Mouse (Mus musculus) cerebellum, adult 11-12 months (tissue): ENCODE measurements around the gene Spem2.
"Not testable (repeated sequence)": the region's sequence is repeated elsewhere in the genome, so short reads cannot be mapped to it uniquely, and the experiment has no call there.

Source experiments
- DNase-seq: peaks from one replicate; pipeline ENCODE4 v3.0.0; 2022

Gene Spem2

DNA sequence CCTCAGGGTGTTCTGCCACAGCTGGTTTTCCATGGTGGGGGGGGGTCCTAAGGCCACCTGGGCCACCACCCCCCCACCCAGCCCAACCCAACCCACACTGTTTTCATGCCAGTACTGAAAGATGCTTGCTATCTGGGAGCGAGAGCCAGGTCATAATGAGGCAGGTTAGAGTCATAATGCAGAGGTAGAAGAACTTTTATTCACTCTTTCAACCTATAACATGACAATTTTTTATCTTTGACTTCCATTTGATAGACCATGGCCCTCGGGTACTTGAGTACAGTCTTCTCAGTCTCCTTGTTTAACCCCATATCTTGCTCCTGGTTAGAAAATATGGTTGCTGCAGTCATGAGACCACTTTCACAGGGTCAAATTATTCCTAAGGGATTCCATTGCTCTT is at the start of gene Spem2:
Gene Spem2, minus strand, starts transcription at position 101 of the 400 bp plus-strand sequence.
- DNase-seq: no peak

DNA sequence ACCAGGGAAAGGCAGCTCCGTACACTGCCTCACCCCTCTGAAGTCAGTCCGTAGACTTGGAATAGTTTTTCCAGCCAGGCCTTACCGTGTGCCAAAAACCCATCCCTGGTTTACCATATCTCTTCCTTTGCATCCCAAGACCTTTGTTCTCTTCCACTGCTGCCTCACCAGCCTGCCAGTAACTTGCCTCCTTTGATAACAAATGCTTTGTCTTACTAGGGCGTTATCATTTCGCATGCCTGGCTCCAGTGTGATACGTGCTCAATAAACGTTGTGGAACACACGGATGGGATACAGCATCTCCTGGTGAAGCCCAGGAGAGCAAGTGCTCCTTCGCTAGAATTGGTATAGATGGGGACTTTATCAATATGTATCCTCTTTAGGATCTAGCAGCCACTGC is 49.1 kb upstream of the Spem2 start:
- DNase-seq: no peak

DNA sequence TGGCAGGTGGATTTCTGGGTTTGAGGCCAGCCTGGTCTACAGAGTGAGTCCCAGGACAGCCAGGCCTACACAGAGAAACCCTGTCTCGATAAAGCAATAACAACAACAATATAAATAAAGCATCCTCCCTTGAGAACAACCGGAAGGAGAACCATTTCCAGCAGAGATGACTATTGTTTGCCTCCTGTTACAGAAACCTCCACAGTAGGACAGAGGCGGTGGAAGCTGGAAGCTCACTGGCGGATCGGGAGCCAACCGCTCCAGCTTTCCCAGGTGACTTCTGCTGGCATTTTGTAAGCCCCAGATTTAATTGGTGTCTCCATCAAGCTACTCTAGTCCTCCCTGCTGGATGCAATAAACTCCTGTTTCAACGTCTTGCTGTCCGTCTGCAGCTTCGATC is 47.3 kb upstream of the Spem2 start:
- DNase-seq: no peak

DNA sequence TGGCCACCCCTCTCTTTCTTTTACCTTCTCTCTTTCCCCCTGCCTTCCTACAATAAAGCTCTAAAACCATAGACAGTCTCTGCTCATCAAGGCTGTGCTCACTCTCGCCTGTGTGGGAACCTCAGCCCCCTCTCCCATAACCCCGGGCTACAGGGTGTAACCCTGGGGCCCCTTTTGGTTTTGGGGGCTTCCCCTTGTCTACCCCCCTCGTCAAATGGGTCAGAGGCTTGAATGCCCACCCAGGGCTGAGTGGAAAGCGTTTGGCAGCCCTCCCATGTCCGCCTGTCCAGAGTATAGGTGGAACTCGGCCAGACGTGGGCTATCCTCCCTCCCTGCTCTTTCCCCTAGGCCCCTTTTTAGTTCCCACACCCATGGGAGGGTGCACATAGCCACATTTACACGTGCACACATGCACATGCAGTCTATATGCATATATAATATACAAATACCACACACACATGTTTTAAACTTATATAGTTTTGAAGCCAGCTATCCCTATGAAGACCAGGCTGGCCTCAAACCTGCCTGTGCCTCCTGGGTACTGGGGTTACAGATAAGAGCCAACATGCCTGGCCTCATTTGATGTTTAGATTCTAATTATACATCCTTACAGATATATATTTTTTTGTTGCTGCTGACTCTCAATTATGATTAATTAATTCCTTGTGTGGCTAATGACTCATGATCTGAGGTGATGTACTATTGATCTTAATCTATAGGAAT is 46.0 kb upstream of the Spem2 start:
- DNase-seq: no peak

DNA sequence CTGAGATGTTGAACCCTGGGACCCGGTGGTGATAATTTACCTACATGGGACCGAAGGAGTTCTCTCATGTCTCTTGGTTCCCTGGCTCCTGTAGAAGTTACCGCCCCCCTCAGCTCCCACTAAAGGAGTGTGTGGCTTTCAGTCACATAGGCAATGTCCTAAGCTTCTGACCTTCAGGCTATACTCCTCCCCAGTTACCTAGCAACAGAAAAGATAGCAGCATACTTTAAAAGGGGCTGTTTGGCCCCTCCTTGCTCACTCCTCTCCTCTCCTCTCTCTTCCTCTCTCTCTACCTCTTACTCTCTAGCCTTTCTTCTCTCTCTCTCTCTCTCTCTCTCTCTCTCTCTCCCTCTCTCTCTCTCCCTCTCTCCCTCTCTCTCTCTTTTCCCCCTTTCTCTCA is 45.5 kb upstream of the Spem2 start:
- not testable (repeated sequence) for DNase-seq

DNA sequence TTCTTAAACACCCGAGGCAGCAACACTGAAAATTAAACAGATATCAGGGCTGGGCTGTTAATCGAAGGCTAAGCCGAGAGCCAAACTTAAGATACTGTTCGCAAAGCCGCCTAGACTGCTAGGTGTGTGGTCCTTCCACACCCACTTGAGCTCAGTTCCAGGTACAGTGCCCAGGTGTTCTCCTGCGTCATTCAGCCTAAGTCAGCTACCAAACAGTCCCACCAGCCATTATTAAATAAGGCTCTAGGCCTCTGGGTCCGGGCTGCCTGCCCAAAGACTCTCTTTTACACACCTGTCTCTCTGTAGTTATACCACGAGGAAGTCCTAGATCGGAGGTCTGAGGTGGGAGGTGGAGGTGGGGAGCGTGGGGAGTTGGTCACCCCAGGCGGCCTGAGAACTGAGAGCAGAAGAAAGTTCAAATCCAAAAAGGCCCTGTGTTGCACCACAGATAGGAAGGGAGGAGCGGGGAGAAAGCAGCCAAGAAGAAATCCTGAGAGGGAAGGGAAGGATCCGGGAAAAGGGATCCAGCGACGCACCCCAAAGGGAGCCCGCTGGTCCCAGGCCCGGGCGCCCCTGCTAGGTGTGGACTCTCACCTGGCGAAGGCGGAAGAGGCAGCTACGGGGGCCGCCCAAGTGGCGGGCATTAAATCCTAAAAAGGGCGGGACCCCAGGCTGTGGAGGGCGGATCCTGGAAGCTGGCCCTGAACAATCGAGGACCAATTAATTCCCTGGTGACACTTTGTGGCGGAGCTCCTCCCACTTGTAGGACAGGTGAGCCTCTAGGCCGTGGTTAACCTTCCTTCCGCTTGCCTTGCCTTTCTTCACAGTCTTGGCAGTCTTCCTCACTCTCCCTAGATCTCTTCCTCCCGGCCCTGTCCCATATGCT is 40.1 kb upstream of the Spem2 start, which contains the start of gene Tnk1:
Gene Tnk1, minus strand, starts transcription at position 618 of the 886 bp plus-strand sequence.
- no peak for DNase-seq

DNA sequence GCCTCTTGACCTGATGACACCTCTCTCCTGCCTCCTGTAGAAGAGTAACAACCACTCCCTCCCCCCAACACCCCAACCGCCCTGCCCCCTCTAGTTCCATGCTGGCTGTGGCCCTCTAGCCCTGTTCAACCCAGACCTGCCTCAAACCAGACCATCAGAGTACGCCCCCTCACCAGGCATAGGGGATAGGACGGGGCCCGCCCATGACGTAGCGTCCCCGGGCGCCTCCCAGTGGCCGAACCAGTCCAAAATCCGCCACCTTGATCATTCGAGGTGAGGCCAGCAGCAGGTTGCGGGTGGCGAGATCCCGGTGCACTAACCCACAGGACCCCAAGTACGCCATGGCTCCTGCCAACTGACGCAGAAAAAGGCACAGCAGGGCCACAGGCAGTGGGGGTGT is 37.1 kb upstream of the Spem2 start:
- DNase-seq: peak; percentile 54

DNA sequence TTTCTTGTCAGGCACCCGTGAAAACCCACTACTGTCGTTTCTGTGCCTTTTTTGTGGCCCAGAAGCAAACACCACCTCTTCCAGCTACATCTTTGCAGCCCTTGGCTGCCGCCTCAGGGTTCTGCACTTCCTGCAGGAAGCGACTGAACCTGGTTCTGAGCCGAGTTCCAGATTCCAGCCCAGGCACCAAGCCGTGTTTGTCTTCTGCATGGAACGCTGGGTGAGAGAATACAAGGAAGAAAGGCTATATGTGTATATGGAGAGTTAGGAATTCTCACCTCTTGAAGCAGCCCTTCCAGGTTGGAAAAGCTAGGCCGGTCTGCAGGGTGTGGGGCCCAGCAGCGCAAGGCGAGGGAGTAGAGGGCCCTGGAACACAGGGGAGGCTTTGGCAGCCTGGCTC is 36.4 kb upstream of the Spem2 start:
- DNase-seq: no peak

DNA sequence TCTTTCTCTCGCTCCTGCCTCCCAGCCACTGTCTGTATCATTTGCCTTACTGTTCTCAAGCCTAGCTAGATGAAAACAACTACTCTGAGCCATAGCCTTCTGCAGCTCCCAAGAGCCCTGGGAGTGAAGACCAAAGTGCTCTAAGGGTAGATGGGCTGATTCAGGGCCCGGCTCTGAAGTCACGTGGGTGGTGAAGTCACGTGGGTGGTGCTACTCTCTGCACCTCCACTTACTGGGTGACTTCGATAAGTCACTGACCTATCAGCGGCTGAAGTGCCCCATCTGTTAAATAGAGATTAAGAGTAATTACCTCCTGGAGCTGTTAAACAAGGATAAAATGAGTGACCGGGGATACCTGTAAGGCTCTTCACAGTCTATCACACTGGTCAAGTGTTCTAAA is 35.7 kb upstream of the Spem2 start:
- no peak for DNase-seq

DNA sequence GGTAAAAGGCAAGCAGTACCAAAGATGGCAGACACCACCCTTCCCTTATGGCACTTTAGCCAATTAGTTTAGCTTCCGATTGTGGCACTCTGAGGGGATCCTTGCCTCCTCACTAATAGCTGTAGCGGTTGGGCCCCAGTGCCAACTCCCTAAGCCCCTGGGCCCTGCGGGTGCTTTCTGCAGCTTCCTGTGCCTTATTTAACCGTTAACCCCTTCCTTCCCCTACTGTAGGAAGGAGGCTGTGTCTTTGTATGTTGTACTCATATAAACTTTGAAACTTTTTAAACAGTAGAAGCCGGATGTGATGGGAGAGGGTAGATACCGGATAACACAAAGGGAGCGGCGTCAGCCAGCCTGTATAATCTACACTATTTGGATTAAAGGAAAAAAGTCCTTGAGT is 32.5 kb upstream of the Spem2 start:
- no peak for DNase-seq

DNA sequence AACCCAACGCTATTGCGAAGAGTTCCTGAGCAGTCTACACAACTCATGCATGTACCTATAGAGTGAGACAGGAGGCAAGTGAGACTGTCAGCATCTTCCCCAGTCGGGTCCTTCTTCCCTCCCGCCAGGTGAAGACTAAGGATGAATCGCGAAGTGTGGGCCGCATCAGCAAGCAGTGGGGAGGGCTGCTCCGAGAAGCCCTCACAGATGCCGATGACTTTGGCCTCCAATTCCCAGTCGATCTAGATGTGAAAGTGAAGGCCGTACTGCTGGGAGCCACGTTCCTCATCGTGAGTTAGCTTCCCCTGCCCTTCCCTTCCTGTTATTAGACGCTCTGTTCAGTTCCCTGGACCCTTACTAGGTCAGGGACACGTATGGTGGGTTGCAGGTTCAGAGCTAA is 31.6 kb upstream of the Spem2 start:
- DNase-seq: peak; percentile 25

DNA sequence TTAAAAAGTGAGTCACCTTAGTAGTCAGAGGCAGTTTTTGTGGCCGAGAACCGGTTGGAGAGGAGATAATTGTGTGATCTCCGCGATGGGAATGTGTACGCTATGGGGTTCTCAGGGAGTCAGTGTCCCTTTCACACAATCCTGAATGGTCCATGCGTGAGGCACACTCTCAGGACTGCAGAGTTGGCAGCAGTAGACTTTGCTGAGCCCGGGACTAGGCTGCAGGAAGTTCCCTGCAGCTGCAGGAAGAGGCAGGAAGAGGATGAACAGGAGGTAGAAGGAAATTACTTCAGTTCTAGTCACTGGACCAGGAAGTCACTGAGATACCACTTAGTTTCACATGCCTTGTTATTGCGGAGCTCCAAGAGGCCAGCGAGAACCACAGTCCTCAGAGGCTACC is 30.9 kb upstream of the Spem2 start:
- DNase-seq: no peak

DNA sequence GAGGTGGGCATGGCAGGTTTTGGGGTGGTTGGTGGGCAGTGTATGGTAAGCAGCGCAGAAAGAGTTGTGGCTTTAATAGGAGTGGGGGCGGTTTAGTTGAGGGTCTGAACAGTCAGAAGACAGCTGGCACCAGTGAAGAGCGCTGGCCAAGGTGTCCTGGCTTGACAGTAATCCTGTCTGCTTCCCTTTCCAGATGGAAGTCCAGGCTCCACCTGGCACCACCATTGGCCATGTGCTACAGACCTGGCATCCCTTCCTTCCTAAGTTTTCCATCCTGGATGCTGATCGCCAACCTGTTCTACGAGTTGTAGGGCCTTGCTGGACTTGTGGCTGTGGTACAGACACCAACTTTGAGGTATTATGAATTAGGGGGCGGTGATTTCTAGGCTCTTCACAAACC is 29.8 kb upstream of the Spem2 start:
- peak; percentile 85 for DNase-seq

DNA sequence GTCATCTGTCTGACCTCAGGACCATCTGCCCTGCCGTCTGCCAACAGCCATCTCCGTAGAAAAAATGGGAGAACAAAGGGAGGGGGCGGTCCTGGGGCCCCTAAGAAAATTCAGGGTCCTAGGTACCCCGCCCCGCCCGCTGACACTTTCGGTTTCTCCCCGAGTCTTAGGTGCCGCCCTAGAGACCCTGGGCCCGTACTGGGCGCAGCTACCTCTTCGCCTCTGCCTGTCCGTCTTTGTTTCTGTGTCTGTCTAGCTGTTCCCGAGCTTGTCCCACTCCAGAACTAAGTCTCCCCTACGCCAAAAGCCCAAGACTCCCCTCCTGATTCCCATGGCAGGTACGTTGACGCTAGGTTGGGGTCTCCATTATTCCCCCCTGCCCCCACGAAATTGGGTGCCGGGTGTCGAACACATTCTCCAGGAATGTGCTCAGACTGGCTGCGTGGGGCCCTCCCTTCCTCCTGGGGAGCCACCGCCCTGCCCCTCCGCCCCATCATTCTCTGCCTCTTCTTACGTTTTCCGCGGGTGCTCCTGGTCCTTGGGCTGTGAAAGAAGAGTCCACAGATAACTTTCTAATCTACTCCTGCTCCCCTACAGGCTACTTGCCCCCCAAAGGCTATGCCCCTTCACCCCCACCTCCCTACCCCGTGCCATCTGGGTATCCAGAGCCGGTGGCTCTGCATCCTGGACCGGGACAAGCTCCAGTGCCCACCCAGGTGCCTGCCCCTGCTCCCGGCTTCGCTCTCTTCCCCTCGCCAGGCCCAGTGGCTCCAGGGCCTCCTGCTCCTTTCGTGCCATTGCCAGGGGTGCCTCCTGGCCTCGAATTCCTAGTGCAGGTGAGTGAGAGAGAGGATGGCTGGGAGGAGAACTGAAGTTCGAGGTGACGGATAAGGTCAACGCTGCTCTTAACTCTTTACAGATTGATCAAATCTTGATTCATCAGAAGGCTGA is 28.7 kb upstream of the Spem2 start:
- peak; percentile 56 for DNase-seq

DNA sequence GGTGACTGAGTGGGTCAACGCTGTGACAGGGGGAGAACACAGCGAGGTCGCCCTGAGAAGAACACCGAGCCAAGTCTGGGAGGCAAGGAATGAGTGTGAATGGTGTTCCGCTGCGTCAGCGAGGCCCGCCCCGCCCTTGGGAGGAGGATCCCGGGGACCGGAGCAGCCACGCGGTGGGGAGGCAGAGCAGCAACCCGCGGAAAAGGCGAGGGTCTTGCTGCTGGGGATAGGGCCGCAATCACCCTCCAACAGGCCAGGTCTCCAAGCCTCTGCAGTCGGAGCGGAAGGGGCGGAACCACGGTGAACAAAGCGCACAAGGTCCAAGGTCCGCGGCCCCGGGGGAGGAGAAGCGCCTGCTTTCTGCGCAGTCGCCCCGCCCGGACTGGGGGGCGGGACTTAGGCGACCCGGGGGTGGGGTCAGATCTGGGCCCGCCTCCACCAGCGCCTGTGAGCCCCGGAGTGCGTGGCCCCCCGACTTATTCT is 28.0 kb upstream of the Spem2 start, which contains the start of gene Plscr3:
Gene Plscr3, plus strand, starts transcription at position 179 of the 483 bp plus-strand sequence.
- DNase-seq: peak; percentile 91

DNA sequence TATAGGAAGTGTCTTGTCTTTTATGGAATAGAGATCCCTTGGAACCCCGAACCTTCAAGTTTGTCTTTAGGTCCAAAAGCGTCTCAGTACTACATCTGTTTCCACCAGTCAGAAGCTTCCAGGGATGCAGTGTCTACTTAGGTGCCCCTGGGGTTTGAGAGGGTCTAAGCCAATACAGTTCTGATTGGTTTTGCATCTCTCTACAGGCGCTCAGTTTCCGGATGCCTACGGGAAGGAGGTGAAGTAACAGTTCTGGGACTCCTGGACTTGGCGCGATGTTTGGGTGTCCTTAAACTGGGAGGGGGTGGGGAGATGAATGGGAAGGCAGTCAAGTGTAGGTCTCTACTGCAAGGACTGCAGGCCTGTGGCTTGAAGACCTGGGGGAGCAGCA is 20.4 kb upstream of the Spem2 start:
- DNase-seq: no peak

DNA sequence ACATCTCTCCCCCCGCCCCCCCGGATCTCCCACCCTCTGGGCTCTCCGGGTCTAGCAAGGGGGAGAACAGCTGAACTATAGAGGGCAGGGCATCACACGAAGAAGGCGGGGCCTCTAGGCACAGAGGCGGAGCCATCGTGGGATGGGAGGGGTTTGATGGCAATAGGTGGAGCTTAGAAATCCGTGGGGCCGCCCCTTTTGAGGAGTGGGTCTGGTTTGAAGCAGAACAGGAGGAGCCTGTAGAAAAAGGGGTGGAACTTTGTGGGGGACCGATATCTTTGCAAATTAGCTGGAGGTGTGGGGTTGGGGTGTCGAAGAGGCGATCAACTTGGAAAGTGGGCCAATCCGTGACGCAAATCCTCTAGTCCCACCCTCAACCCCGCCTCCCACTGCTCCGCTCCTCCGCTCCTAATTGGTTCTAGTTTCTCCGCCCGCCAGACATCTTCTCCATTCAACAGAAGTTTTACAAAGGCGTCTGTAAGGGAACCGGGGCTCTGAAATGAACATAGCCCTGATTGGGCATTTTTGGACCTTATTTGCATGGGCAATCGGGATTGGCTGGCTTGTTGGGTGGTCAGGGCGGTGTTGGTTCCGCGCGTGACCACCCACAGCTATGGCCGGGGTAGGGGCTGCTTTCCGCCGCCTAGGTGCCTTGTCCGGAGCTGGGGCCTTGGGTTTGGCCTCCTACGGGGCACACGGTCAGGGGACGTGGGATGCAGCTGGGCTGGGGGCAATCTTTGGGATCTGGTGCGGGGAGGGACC is 19.9 kb upstream of the Spem2 start, which contains the start of gene Tmem256:
Gene Tmem256, plus strand, starts transcription at position 563 of the 762 bp plus-strand sequence.
- peak; percentile 98 for DNase-seq

DNA sequence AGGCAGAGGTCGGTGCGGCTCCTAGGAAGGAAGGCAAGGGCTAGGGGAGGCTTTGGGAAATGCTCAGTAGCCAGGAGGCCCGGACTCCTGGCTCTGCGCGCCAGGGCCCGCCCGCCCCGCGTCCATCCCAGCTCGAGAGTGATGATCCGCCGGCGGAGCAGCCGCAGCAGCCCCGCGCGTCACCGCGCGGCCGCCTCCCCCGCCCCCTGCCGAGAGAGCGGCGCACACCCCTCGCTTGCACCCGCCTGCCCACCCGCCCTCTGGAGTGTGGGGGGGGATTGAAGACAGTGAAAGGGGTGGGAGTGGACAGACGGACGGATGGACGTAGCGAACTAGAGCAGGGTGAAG is 19.3 kb upstream of the Spem2 start, which contains the start of gene Nlgn2:
Gene Nlgn2, minus strand, starts transcription at position 181 of the 348 bp plus-strand sequence.
- DNase-seq: no peak

DNA sequence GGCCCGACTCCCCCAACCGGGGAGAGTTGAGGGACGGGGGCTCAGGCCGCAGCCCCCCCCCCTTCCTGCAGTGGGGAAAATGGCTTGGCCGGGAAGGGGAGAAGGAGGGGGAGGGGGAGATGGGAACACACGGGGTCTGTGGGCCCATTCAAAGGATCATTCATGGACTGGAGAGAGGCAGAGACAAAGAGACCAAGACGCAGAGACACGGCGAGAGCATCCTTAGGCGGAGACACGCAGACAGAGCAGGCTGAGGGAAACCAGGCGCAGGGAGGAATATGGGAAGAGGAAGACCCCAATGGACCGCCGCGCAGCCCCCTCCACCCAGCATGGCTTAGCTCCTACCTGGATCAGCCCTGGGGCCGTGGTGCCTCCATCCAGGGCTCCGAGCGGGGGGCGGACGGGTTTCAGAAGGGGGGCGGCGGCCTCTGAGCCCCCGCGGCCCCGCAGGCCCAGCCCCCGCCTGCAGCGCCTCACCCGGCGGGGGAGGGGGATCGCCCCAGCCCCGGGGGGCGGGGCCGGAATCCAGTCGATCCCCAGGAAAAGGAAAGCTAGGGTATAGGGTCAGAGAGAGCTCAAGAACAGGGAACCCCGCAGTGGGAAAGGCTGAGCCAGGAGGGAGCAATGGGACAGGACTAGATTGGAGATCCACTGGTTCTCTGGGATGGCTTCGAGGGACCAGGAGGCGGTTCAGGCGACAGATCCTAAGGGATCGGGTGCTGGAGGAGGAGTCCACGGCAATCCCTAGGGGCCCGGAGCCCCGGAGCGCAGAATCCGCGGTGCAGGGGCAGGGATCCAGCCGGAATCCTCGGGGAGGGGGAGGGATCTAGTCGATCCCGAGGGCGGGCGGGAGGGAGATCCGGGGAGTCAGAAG is 18.7 kb upstream of the Spem2 start:
- DNase-seq: peak; percentile 79

DNA sequence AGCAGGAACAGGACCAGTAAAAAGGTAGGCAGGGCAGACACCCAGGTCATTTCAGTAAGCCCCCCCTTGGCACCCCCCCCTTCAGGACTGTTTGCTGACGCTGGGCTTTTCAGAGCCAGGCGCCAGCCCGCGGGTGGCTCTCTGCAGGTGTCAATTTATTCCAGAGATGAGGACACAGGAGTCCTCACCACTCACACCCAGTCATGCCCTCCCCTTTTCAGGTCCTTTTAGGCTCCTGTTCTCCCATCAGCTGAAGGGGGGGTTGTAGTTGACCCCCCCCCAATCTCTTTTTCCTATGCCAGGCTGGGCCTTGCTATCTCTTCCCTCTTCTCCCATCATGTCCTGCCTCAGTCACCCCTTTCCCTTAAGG is 17.7 kb upstream of the Spem2 start:
- DNase-seq: peak; percentile 68
